Comparison of ENCODE assay signal across 7 mouse cellular contexts in genomic region chr8:70607898-70608748, GRCm38 (mm10). TPM values are rescaled to one million over a fixed set of nuclear protein-coding genes. Genes with fewer than 3 reads are reported as not detected.
DNase-seq lines count a peak whose midpoint lies in the region; ATAC-seq and TF ChIP-seq lines count a peak whose summit lies in the region.

No protein-coding gene starts in this region.

- TF ChIP-seq POLR2A in MEL (IDR thresholded peaks at IDR 0.05; ENCODE audit: control insufficient read depth in 1 of 2, insufficient read depth in 1 of 2, low read depth in 1 of 2, low read length in 2 of 2, poor library complexity in 1 of 2): peak; percentile 53 to 67

- H3K27ac ChIP-seq in MEL (ENCODE audit: control insufficient read depth, low read depth, low read length): peak overlapping the region; percentile 87
- peak overlapping the region; percentile 93 for H3K27ac ChIP-seq in heart, embryonic 15.5 days
- H3K27ac ChIP-seq in stomach, embryonic 15.5 days: peak overlapping the region; percentile 99

- 1% methylated on average over 84 of the region's 84 CpGs for WGBS in heart, embryonic 15.5 days
- 1% methylated on average over 72 of the region's 84 CpGs for WGBS in stomach, embryonic 15.5 days

- peak; percentile 66 for DNase-seq in CD4-positive, CD25-positive, alpha-beta regulatory T cell, adult 2 months (ENCODE audit: low read depth, low spot score)
- peak; percentile 90 for DNase-seq in MEL (ENCODE audit: low read depth, low spot score)
- peak; percentile 71 for DNase-seq in embryo, embryonic 10.5 days (ENCODE audit: low spot score)
- peak; percentile 64 to 79 for DNase-seq in kidney, postnatal 4 days
- peak; percentile 59 to 77 for DNase-seq in lung, postnatal 4 days

- no peak for TF ChIP-seq RAD21 in MEL (IDR thresholded peaks at IDR 0.05; ENCODE audit: low read depth, low read length)

- no peaks in the 10 kb centered on the region for H3K9me3 ChIP-seq in MEL (replicated peaks; ENCODE audit: insufficient read depth, low read length)
- H3K9me3 ChIP-seq in heart, embryonic 15.5 days (replicated peaks): no peaks in the 10 kb centered on the region
- H3K9me3 ChIP-seq in stomach, embryonic 15.5 days: no peaks in the 10 kb centered on the region

- H3K36me3 ChIP-seq in MEL (ENCODE audit: control insufficient read depth in 1 of 2, insufficient read depth in 2 of 2, low read length in 2 of 2): no peaks in the 10 kb centered on the region; a peak in 1 of 4 replicates
- H3K36me3 ChIP-seq in heart, embryonic 15.5 days: no peaks in the 10 kb centered on the region
- H3K36me3 ChIP-seq in stomach, embryonic 15.5 days: no peaks in the 10 kb centered on the region

- H3K4me1 ChIP-seq in MEL (ENCODE audit: control insufficient read depth in 1 of 2, insufficient read depth in 2 of 2, low read length in 2 of 2): peaks cover 0 to 8% of the 10 kb centered on the region in 2 experiments; a peak in 3 of 4 replicates
- H3K4me1 ChIP-seq in heart, embryonic 15.5 days (replicated peaks): peaks cover 55% of the 10 kb centered on the region
- H3K4me1 ChIP-seq in stomach, embryonic 15.5 days: peaks cover 38% of the 10 kb centered on the region

- no peak for TF ChIP-seq CTCF in MEL (IDR thresholded peaks at IDR 0.05 in 2 of 3, conservative IDR thresholded peaks at IDR 0.05 in 1 of 3; ENCODE audit: control insufficient read depth in 1 of 3, insufficient read depth in 1 of 3, low read depth in 2 of 3, low read length in 3 of 3, poor library complexity in 1 of 3, severe bottlenecking in 1 of 3)

- H3K4me3 ChIP-seq in MEL (ENCODE audit: control insufficient read depth in 1 of 2, insufficient read depth in 1 of 2, low read depth in 2 of 2, low read length in 2 of 2): peak overlapping the region; percentile 88 to 92
- peak overlapping the region; percentile 85 for H3K4me3 ChIP-seq in heart, embryonic 15.5 days
- H3K4me3 ChIP-seq in stomach, embryonic 15.5 days (replicated peaks): peak overlapping the region; percentile 81

- peak overlapping the region; percentile 96 for H3K9ac ChIP-seq in MEL (ENCODE audit: control insufficient read depth, low read depth, low read length, poor library complexity, severe bottlenecking)
- peak overlapping the region; percentile 88 for H3K9ac ChIP-seq in heart, embryonic 15.5 days
- peak overlapping the region; percentile 96 for H3K9ac ChIP-seq in stomach, embryonic 15.5 days

- no peaks in the 10 kb centered on the region for H3K27me3 ChIP-seq in MEL (ENCODE audit: control insufficient read depth in 1 of 2, insufficient read depth in 2 of 2, low read length in 2 of 2)
- no peaks in the 10 kb centered on the region for H3K27me3 ChIP-seq in heart, embryonic 15.5 days
- H3K27me3 ChIP-seq in stomach, embryonic 15.5 days (replicated peaks): no peaks in the 10 kb centered on the region

- peaks cover 29% of the 10 kb centered on the region for H3K79me2 ChIP-seq in MEL (ENCODE audit: control insufficient read depth, insufficient read depth, low read length, poor library complexity)

- TF ChIP-seq EP300 in MEL (IDR thresholded peaks at IDR 0.05; ENCODE audit: low read depth in 1 of 2, low read length in 2 of 2): no peak

- ATAC-seq in heart, embryonic 15.5 days (replicated peaks; ENCODE audit: insufficient number of reproducible peaks, insufficient read depth, low FRiP score, low read depth): no peak
- no peak for ATAC-seq in stomach, embryonic 15.5 days (ENCODE audit: insufficient read depth, low FRiP score, low read depth)

- H3K4me2 ChIP-seq in heart, embryonic 15.5 days: peak overlapping the region; percentile 96
- H3K4me2 ChIP-seq in stomach, embryonic 15.5 days: peak overlapping the region; percentile 97

TF ChIP-seq in MEL, 35 proteins besides CTCF, POLR2A, EP300 and RAD21 (continues in another document):
- no peak for TF ChIP-seq KAT2A (conservative IDR thresholded peaks at IDR 0.05; ENCODE audit: low read depth, low read length)
- no peak for TF ChIP-seq POLR2AphosphoS2 (IDR thresholded peaks at IDR 0.05; ENCODE audit: low read length)
- TF ChIP-seq ZC3H11A (IDR thresholded peaks at IDR 0.05; ENCODE audit: low read depth, low read length): peak; percentile 32
- no peak for TF ChIP-seq POLR2AphosphoS5 (IDR thresholded peaks at IDR 0.05; ENCODE audit: borderline replicate concordance, low read depth, low read length)
- no peak for TF ChIP-seq GABPA (IDR thresholded peaks at IDR 0.05; ENCODE audit: low read depth, low read length)
- peak; percentile 23; the same call in 1 of the 2 replicates for TF ChIP-seq MXI1 (IDR thresholded peaks at IDR 0.05; ENCODE audit: low read depth, low read length)
- peak; percentile 64 for TF ChIP-seq SIN3A (IDR thresholded peaks at IDR 0.05; ENCODE audit: low read length)
- TF ChIP-seq ZKSCAN1 (IDR thresholded peaks at IDR 0.05; ENCODE audit: low read depth, low read length): no peak
- no peak for TF ChIP-seq SMC3 (IDR thresholded peaks at IDR 0.05; ENCODE audit: low read depth, low read length)
- no peak for TF ChIP-seq UBTF (IDR thresholded peaks at IDR 0.05; ENCODE audit: borderline replicate concordance, insufficient read depth, low read depth, low read length)
- peak; percentile 50; the same call in 1 of the 2 replicates for TF ChIP-seq TBP (IDR thresholded peaks at IDR 0.05; ENCODE audit: low read depth, low read length)
- no peak for TF ChIP-seq RCOR1 (IDR thresholded peaks at IDR 0.05; ENCODE audit: low read depth, low read length)
- TF ChIP-seq ZMIZ1 (IDR thresholded peaks at IDR 0.05; ENCODE audit: low read depth, low read length): 0 out of 2 replicates have a peak, but pooled peaks have one; percentile 27
- no peak for TF ChIP-seq USF1 (IDR thresholded peaks at IDR 0.05; ENCODE audit: low read depth, low read length)
- peak; percentile 64 for TF ChIP-seq NELFE (IDR thresholded peaks at IDR 0.05; ENCODE audit: low read depth, low read length)
- TF ChIP-seq MAFK (IDR thresholded peaks at IDR 0.05; ENCODE audit: borderline replicate concordance, low read depth, low read length): no peak
- no peak for TF ChIP-seq BHLHE40 (IDR thresholded peaks at IDR 0.05; ENCODE audit: borderline replicate concordance, low read depth, low read length)
- TF ChIP-seq MAX (IDR thresholded peaks at IDR 0.05; ENCODE audit: low read length): peak; percentile 63; the same call in 1 of the 2 replicates
- peak; percentile 89 for TF ChIP-seq MAZ (IDR thresholded peaks at IDR 0.05; ENCODE audit: low read depth, low read length)
- TF ChIP-seq CHD1 (IDR thresholded peaks at IDR 0.05; ENCODE audit: low read depth, low read length): no peak
- TF ChIP-seq GATA1 (IDR thresholded peaks at IDR 0.05; ENCODE audit: low read depth, low read length): no peak
- no peak for TF ChIP-seq USF2 (IDR thresholded peaks at IDR 0.05; ENCODE audit: borderline replicate concordance in 1 of 2, insufficient read depth in 1 of 2, low read depth in 1 of 2, low read length in 2 of 2)
- TF ChIP-seq MYC (IDR thresholded peaks at IDR 0.05; ENCODE audit: low read depth, low read length): no peak
- peak; percentile 51 for TF ChIP-seq HCFC1 (IDR thresholded peaks at IDR 0.05; ENCODE audit: low read depth, low read length)
- 0 out of 2 replicates have a peak, but pooled peaks have one; percentile 49 for TF ChIP-seq E2F4 (IDR thresholded peaks at IDR 0.05; ENCODE audit: borderline replicate concordance, low read depth, low read length)
- TF ChIP-seq MEF2A (IDR thresholded peaks at IDR 0.05; ENCODE audit: extremely low read depth, insufficient replicate concordance, low read depth, low read length, poor library complexity, severe bottlenecking): no peak
- peak; percentile 31; the same call in 1 of the 2 replicates for TF ChIP-seq ETS1 (IDR thresholded peaks at IDR 0.05; ENCODE audit: low read depth, low read length)
- TF ChIP-seq CHD2 (IDR thresholded peaks at IDR 0.05; ENCODE audit: low read length): peak; percentile 71

RNA-seq across cellular contexts. Expression of gene Ssbp4, which starts 0.5 kb away (rescaled TPM):
- total RNA-seq in MEL (2012; rRNA removed): 80.2 and 84.9 TPM in 2 replicates
- 100 to 1,000 TPM in 1 of 2 experiments, not detected in 1; 212 TPM for polyA plus RNA-seq in MEL (2012; ENCODE audit: insufficient read depth in 1 of 2, insufficient read length in 2 of 2, low read depth in 1 of 2, low replicate concordance in 2 of 2, missing spikeins in 1 of 2)
- polyA plus RNA-seq in heart, embryonic 15.5 days (2015; fragmentation: Nextera tagmentation; extraction: Ambion mirVana): 62.1 and 82.6 TPM in 2 replicates
- 104 and 117 TPM in 2 replicates for polyA plus RNA-seq in stomach, embryonic 15.5 days (2015; fragmentation: Nextera tagmentation; extraction: Ambion mirVana)

RNA-seq across cellular contexts. Expression of gene Lrrc25, which starts 7.8 kb away (rescaled TPM):
- 0.20 and 0.39 TPM in 2 replicates for total RNA-seq in MEL (2012; rRNA removed)
- polyA plus RNA-seq in MEL (2012; ENCODE audit: insufficient read depth in 1 of 2, insufficient read length in 2 of 2, low read depth in 1 of 2, low replicate concordance in 2 of 2, missing spikeins in 1 of 2): 1 to 10 TPM in 1 of 2 experiments, not detected in 1; 1.1 TPM
- 1.4 and 3.4 TPM in 2 replicates for polyA plus RNA-seq in heart, embryonic 15.5 days (2015; fragmentation: Nextera tagmentation; extraction: Ambion mirVana)
- 3.7 and 3.9 TPM in 2 replicates for polyA plus RNA-seq in stomach, embryonic 15.5 days (2015; fragmentation: Nextera tagmentation; extraction: Ambion mirVana)

RNA-seq across cellular contexts. Expression of gene Isyna1, which starts 13.9 kb away (rescaled TPM):
- 84.1 and 90.9 TPM in 2 replicates for total RNA-seq in MEL (2012; rRNA removed)
- polyA plus RNA-seq in MEL (2012; ENCODE audit: insufficient read depth in 1 of 2, insufficient read length in 2 of 2, low read depth in 1 of 2, low replicate concordance in 2 of 2, missing spikeins in 1 of 2): 100 to 1,000 TPM in 1 of 2 experiments, not detected in 1; 189 TPM
- polyA plus RNA-seq in heart, embryonic 15.5 days (2015; fragmentation: Nextera tagmentation; extraction: Ambion mirVana): 92.9 and 121 TPM in 2 replicates
- 127 and 133 TPM in 2 replicates for polyA plus RNA-seq in stomach, embryonic 15.5 days (2015; fragmentation: Nextera tagmentation; extraction: Ambion mirVana)

RNA-seq across cellular contexts. Expression of gene Gdf15, which starts 24.1 kb away (rescaled TPM):
- 0.15 and 1.8 TPM in 2 replicates for total RNA-seq in MEL (2012; rRNA removed)
- under 1 TPM in 1 of 2 experiments, not detected in 1; 0.63 TPM for polyA plus RNA-seq in MEL (2012; ENCODE audit: insufficient read depth in 1 of 2, insufficient read length in 2 of 2, low read depth in 1 of 2, low replicate concordance in 2 of 2, missing spikeins in 1 of 2)
- polyA plus RNA-seq in heart, embryonic 15.5 days (2015; fragmentation: Nextera tagmentation; extraction: Ambion mirVana): 0.89 and 1.3 TPM in 2 replicates
- 0.95 and 1.4 TPM in 2 replicates for polyA plus RNA-seq in stomach, embryonic 15.5 days (2015; fragmentation: Nextera tagmentation; extraction: Ambion mirVana)

RNA-seq across cellular contexts. Expression of gene Pgpep1, which starts 52.1 kb away (rescaled TPM):
- 12.6 and 13.7 TPM in 2 replicates for total RNA-seq in MEL (2012; rRNA removed)
- 10 to 100 TPM in 1 of 2 experiments, not detected in 1; 19.5 TPM for polyA plus RNA-seq in MEL (2012; ENCODE audit: insufficient read depth in 1 of 2, insufficient read length in 2 of 2, low read depth in 1 of 2, low replicate concordance in 2 of 2, missing spikeins in 1 of 2)
- 32.2 and 36.3 TPM in 2 replicates for polyA plus RNA-seq in heart, embryonic 15.5 days (2015; fragmentation: Nextera tagmentation; extraction: Ambion mirVana)
- polyA plus RNA-seq in stomach, embryonic 15.5 days (2015; fragmentation: Nextera tagmentation; extraction: Ambion mirVana): 49.9 and 57.9 TPM in 2 replicates
